Mouse (Mus musculus): ENCODE measurements around the gene Nampt. TPM values are rescaled to one million over a fixed set of nuclear protein-coding genes. Genes with fewer than 3 reads are reported as not detected.

Nampt gene
- 35.7 and 37.0 TPM in 2 replicates for polyA plus RNA-seq (2015; fragmentation: Nextera tagmentation; extraction: Ambion mirVana)

DNA sequence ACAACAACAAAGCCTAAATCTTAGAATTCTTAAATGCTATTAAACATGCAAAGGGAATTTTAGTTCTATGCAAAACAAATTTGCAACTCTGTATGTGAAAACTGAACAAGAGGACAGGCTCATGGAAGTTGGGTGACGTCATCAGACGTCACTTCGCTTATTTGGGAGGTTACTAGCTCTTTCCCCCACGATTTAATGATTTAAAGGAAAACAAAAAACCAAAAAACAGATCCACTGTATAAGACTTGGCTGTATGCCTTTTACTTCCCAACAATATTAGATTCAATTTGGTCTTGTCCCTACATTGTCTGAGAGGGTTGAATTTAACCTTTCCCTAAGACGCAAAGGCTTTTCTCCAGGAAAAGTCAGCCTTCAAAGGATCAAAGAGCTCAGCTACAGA is at the start of gene Nampt:
TSS of gene Nampt (plus strand) at position 130 of the 400 bp plus-strand sequence.
- Histone ChIP-seq H3K9ac (ENCODE audit: low read depth, low read length) (peak within 1 kb of the TSS; percentile 76), H3K4me1 (ENCODE audit: control insufficient read depth, insufficient read depth, low read length) (peaks cover 7% of the 10 kb centered on the region), H3K36me3 (ENCODE audit: control insufficient read depth, insufficient read depth, low read length) (no peaks in the 10 kb centered on the region), H3K9me3 (replicated peaks; ENCODE audit: control insufficient read depth, low read length, poor library complexity, severe bottlenecking) (no peaks in the 10 kb centered on the region), H3K27ac (ENCODE audit: low read length) (peak within 1 kb of the TSS; percentile 98), H3K4me2 (ENCODE audit: low read length) (peak within 1 kb of the TSS; percentile 76), H3K27me3 (ENCODE audit: control insufficient read depth, insufficient read depth, low read depth, low read length) (no peaks in the 10 kb centered on the region), H3K4me3 (ENCODE audit: low read depth, low read length) (peak within 1 kb of the TSS; percentile 84)
- 3% methylated on average over 5 of the region's 5 CpGs for WGBS
- no peak; the same call in 1 of the 2 replicates for ATAC-seq

DNA sequence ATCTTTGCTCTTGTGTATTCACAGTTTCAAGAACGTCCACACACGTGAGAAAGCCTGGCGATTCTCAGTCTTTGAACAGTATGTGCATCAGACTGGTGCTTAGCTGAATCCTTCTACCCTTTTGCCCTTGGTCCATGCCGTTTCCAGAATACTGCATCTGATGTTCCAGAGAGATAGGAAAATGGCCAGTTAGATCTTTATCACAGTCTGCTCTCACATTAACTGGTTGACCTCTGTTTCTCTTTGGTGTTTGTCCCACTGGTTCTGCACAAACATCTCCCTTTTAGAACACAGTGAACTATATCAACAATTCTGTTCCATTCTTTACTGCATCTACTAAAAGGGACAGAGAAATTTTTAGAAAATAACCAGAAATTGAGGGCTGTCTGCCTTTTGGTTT is 48.6 kb upstream of the Nampt start:
- Histone ChIP-seq H3K4me1 (ENCODE audit: control insufficient read depth, insufficient read depth, low read length) (no peaks in the 10 kb centered on the region), H3K9ac (ENCODE audit: low read depth, low read length) (no peak overlapping the region), H3K4me2 (ENCODE audit: low read length) (no peak overlapping the region), H3K9me3 (replicated peaks; ENCODE audit: control insufficient read depth, low read length, poor library complexity, severe bottlenecking) (no peaks in the 10 kb centered on the region), H3K4me3 (ENCODE audit: low read depth, low read length) (no peak overlapping the region), H3K36me3 (ENCODE audit: control insufficient read depth, insufficient read depth, low read length) (no peaks in the 10 kb centered on the region), H3K27ac (ENCODE audit: low read length) (no peak overlapping the region), H3K27me3 (ENCODE audit: control insufficient read depth, insufficient read depth, low read depth, low read length) (no peaks in the 10 kb centered on the region)
- 86% methylated on average over 4 of the region's 4 CpGs for WGBS
- no peak for ATAC-seq

DNA sequence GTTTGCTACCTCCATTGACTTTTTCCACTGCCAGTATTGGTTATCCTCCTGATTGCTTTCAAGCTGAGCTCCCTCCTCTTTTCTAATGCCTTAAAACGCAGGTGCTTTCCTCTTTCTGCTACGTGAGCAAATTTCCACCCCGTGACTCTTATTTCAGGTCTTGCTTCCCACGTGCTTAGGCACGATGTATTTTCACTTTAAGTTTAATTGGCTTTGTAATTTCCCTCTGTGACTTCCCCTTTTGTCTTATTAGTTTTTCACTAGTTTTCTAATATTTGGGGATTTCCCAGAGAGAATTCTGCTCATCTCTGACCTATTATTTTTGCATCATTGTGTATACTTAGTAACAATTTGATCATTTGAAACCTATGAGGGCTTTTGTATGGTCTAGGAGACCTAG is 44.8 kb upstream of the Nampt start:
- Histone ChIP-seq H3K4me3 (ENCODE audit: low read depth, low read length) (no peak overlapping the region), H3K9me3 (replicated peaks; ENCODE audit: control insufficient read depth, low read length, poor library complexity, severe bottlenecking) (no peaks in the 10 kb centered on the region), H3K9ac (ENCODE audit: low read depth, low read length) (no peak overlapping the region), H3K4me2 (ENCODE audit: low read length) (no peak overlapping the region), H3K27ac (ENCODE audit: low read length) (no peak overlapping the region), H3K27me3 (ENCODE audit: control insufficient read depth, insufficient read depth, low read depth, low read length) (no peaks in the 10 kb centered on the region), H3K4me1 (ENCODE audit: control insufficient read depth, insufficient read depth, low read length) (no peaks in the 10 kb centered on the region), H3K36me3 (ENCODE audit: control insufficient read depth, insufficient read depth, low read length) (no peaks in the 10 kb centered on the region)
- ATAC-seq, result no peak
- 81% methylated on average over 5 of the region's 5 CpGs for WGBS

DNA sequence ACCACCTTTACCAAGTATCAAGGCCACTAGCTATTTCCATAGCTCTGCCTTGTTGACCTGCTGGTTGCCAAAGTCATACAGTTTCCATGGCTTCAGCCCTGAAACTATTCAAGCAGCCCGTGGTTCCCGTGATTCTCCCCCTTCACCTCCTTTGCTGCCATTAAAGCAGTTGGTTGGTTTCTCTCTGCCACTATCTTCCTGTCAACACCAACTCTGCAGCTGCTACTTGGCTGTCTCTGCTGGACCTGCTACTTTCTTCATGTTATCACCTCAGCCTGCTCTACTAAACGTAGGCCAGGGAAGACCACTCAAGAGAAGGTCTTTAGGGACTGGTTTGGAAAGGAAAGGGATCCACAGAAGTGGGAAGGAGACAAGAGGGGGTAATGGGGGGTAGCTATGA is 30.3 kb upstream of the Nampt start:
- Histone ChIP-seq H3K4me1 (ENCODE audit: control insufficient read depth, insufficient read depth, low read length) (no peaks in the 10 kb centered on the region), H3K9ac (ENCODE audit: low read depth, low read length) (no peak overlapping the region), H3K4me3 (ENCODE audit: low read depth, low read length) (no peak overlapping the region), H3K9me3 (replicated peaks; ENCODE audit: control insufficient read depth, low read length, poor library complexity, severe bottlenecking) (no peaks in the 10 kb centered on the region), H3K36me3 (ENCODE audit: control insufficient read depth, insufficient read depth, low read length) (no peaks in the 10 kb centered on the region), H3K4me2 (ENCODE audit: low read length) (no peak overlapping the region), H3K27me3 (ENCODE audit: control insufficient read depth, insufficient read depth, low read depth, low read length) (no peaks in the 10 kb centered on the region), H3K27ac (ENCODE audit: low read length) (no peak overlapping the region)
- ATAC-seq, result no peak
- 89% methylated on average over 3 of the region's 3 CpGs for WGBS

DNA sequence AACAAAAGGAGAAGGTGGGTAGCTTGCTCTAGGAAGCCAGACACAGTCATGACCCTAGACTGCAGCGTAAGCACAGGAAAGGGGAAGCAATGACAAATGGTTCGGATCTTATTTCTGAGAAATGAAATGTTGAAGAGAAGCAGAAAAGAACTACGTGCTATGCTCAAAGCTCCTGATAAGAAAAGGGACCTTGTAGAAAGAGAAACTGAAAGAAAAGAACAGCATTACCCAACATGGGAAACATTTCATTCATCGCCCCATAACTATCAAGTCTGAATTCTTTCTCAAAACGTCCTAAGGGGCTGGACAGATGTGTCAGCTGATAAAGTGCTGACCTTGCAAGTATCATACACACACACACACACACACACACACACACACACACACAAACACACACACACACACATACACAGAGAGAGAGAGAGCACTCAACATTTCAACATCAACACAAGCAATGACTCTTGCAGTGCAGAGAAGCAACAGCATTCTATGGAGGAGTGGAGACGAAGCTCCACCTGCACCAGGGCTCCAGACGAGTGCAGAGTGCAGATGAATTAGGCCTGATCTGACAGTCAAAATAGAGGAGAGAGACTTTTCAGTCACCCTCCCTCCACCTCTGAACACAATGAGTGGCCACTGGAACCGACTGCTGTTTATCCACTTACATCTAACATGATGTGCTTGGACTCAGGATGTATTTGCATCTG is 23.4 kb upstream of the Nampt start:
- H3K4me3 ChIP-seq (ENCODE audit: low read depth, low read length), result no peak overlapping the region
- no peaks in the 10 kb centered on the region for H3K36me3 ChIP-seq (ENCODE audit: control insufficient read depth, insufficient read depth, low read length)
- no peak for ATAC-seq
- no peaks in the 10 kb centered on the region for H3K27me3 ChIP-seq (ENCODE audit: control insufficient read depth, insufficient read depth, low read depth, low read length)
- H3K27ac ChIP-seq (ENCODE audit: low read length), result no peak overlapping the region
- WGBS, result 75% methylated on average over 8 of the region's 8 CpGs
- no peaks in the 10 kb centered on the region for H3K4me1 ChIP-seq (ENCODE audit: control insufficient read depth, insufficient read depth, low read length)
- H3K9me3 ChIP-seq (replicated peaks; ENCODE audit: control insufficient read depth, low read length, poor library complexity, severe bottlenecking), result no peaks in the 10 kb centered on the region
- H3K4me2 ChIP-seq (ENCODE audit: low read length), result no peak overlapping the region
- no peak overlapping the region for H3K9ac ChIP-seq (ENCODE audit: low read depth, low read length)

DNA sequence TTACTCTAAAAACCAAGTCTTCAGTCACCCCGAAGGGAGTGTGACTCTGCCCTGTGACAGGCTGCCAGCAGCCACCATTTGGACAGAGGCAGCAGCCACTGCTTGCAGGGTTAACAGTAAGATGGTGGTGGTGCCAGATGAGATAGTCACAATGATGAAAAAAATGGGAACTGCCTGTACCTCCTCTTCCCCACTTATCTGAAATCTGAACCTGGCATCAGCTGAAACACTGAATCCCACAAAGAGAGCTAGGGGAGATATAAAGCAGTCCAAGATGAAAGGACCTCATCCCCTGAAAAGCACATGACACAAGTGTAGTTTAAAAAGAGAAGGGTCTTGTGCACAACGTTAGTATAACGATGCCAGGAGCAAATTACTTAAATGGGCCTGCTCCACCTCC is 21.9 kb upstream of the Nampt start:
- Histone ChIP-seq H3K4me1 (ENCODE audit: control insufficient read depth, insufficient read depth, low read length) (no peaks in the 10 kb centered on the region), H3K27me3 (ENCODE audit: control insufficient read depth, insufficient read depth, low read depth, low read length) (no peaks in the 10 kb centered on the region), H3K9ac (ENCODE audit: low read depth, low read length) (no peak overlapping the region), H3K4me2 (ENCODE audit: low read length) (no peak overlapping the region), H3K9me3 (replicated peaks; ENCODE audit: control insufficient read depth, low read length, poor library complexity, severe bottlenecking) (no peaks in the 10 kb centered on the region), H3K4me3 (ENCODE audit: low read depth, low read length) (no peak overlapping the region), H3K36me3 (ENCODE audit: control insufficient read depth, insufficient read depth, low read length) (no peaks in the 10 kb centered on the region), H3K27ac (ENCODE audit: low read length) (no peak overlapping the region)
- no peak for ATAC-seq
- 63% methylated on average over 3 of the region's 3 CpGs for WGBS

DNA sequence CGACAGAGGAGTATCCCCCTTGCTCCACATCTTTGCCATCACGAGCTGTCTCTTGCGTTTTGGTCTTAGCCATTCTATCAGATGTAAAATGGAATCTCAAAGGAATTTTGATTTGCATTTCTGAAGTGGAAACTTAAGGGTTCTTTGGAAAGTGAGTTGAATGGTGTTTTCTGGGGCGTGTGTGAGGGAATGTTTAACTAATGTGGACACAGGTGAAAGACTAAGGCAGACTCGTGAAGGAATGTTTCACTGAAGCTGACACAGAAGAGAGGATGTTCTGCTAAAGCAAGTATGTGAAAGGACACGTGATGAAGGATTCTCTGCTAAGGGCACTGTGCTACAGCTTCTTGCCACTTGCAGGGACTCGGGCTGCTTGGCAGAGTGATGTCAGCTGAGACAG is 18.3 kb upstream of the Nampt start:
- 82% methylated on average over 7 of the region's 7 CpGs for WGBS
- no peak for ATAC-seq
- H3K4me2 ChIP-seq (ENCODE audit: low read length), result no peak overlapping the region

DNA sequence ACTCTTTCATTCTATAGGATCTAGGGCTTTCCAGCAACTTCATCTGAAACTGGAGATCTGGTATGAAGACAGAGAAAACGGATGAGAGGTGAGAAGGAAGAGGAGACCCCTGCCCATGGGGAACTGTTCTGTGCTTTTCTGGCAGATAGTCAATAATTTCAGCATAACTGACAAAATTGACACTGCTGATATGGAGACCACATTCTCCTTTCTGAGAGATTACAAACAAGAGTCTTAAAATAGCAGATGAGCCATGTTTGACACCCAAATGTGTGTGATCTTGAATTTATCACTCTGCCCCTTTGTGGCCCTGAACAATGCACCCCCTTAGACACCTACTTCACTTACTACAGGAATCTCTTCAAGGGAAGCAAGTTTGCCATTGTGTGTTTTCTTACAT is 13.8 kb upstream of the Nampt start:
- no peak for ATAC-seq
- Histone ChIP-seq H3K4me1 (ENCODE audit: control insufficient read depth, insufficient read depth, low read length) (no peaks in the 10 kb centered on the region), H3K27me3 (ENCODE audit: control insufficient read depth, insufficient read depth, low read depth, low read length) (no peaks in the 10 kb centered on the region), H3K4me3 (ENCODE audit: low read depth, low read length) (no peak overlapping the region), H3K9me3 (replicated peaks; ENCODE audit: control insufficient read depth, low read length, poor library complexity, severe bottlenecking) (no peaks in the 10 kb centered on the region), H3K4me2 (ENCODE audit: low read length) (no peak overlapping the region), H3K9ac (ENCODE audit: low read depth, low read length) (no peak overlapping the region), H3K27ac (ENCODE audit: low read length) (no peak overlapping the region), H3K36me3 (ENCODE audit: control insufficient read depth, insufficient read depth, low read length) (no peaks in the 10 kb centered on the region)
- WGBS, result 67% methylated on average over 1 of the region's 1 CpGs

More for the DNA sequence above, 18.3 kb upstream of the Nampt start:
- Histone ChIP-seq H3K27ac (ENCODE audit: low read length) (no peak overlapping the region), H3K4me3 (ENCODE audit: low read depth, low read length) (no peak overlapping the region), H3K9me3 (replicated peaks; ENCODE audit: control insufficient read depth, low read length, poor library complexity, severe bottlenecking) (no peaks in the 10 kb centered on the region), H3K36me3 (ENCODE audit: control insufficient read depth, insufficient read depth, low read length) (no peaks in the 10 kb centered on the region), H3K9ac (ENCODE audit: low read depth, low read length) (no peak overlapping the region), H3K27me3 (ENCODE audit: control insufficient read depth, insufficient read depth, low read depth, low read length) (no peaks in the 10 kb centered on the region), H3K4me1 (ENCODE audit: control insufficient read depth, insufficient read depth, low read length) (no peaks in the 10 kb centered on the region)

DNA sequence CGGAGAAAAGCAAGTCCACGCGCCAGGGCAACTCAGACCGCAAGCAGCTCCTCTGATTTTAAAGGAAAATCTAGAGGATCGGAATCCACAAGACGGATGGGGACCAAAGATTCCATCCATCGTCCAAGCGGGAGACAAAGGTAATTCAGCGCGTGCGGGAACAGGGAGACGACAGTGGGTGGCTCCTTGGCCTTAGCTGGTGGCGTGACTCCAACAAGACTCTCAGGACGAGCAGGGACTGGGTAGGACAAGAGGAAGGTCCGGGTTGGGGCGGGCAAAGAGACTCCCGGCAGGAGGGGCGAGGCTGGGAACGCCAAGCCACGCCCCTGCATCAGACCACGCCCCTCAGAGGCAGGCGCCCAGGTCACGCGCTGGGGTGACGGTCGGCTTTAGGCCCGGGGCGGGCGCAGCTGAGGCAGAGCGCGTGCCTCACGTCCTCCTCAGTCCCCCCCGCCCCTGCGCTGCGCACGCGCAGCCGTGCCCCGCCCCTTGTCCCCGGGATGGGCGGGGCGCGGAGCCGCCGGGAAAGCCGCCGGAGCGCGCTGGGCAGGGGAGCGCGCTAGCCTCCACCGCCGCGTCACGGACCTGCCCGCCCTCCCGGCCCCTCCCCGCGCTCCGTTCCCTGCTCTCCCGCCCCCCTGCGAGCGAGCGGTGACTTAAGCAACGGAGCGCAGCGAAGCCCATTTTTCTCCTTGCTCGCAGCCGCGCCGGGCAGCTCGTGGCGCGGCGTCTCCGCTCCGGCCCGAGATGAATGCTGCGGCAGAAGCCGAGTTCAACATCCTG is 669 bp downstream of the Nampt start:
- Histone ChIP-seq H3K4me1 (ENCODE audit: control insufficient read depth, insufficient read depth, low read length) (peaks cover 7% of the 10 kb centered on the region), H3K9me3 (replicated peaks; ENCODE audit: control insufficient read depth, low read length, poor library complexity, severe bottlenecking) (no peaks in the 10 kb centered on the region), H3K9ac (ENCODE audit: low read depth, low read length) (peak overlapping the region; percentile 76), H3K27me3 (ENCODE audit: control insufficient read depth, insufficient read depth, low read depth, low read length) (no peaks in the 10 kb centered on the region), H3K4me3 (ENCODE audit: low read depth, low read length) (peak overlapping the region; percentile 84), H3K4me2 (ENCODE audit: low read length) (peak overlapping the region; percentile 76), H3K36me3 (ENCODE audit: control insufficient read depth, insufficient read depth, low read length) (no peaks in the 10 kb centered on the region), H3K27ac (ENCODE audit: low read length) (peak overlapping the region; percentile 98)
- WGBS, result under 1% methylated on average over 44 of the region's 80 CpGs
- peak; percentile 96 for ATAC-seq
